Mouse (Mus musculus) granulocyte monocyte progenitor cell, adult 5-6 weeks (primary cell): ENCODE results near the gene Ddah2. TPM values are rescaled to one million over a fixed set of nuclear protein-coding genes. Genes with fewer than 3 reads are reported as not detected.

ENCODE experiments used
- ATAC-seq: replicated peaks from 2 replicates; pipeline ENCODE4 v1.8.0; 2016; ENCODE audit warnings: mild to moderate bottlenecking, moderate TSS enrichment, inconsistent platforms; ENCODE audit not compliant: poor library complexity, severe bottlenecking
- total RNA-seq, 2 experiments: library from RNA; stranded (forward) in 1 of 2; stranded (reverse) in 1 of 2; fragments of 200-712, 200-1000 nt in 1 of 2; fragments of >200 nt in 1 of 2; fragmentation: Nextera tagmentation in 1 of 2; gene quantifications; 2 replicates each; pipeline ENCODE4 v1.2.3; 2014 to 2017

Gene Ddah2
- total RNA-seq (2014; fragmentation: Nextera tagmentation), result 3.4 TPM in 1 of 2 replicates, not detected in the other
- 0.57 and 3.7 TPM in 2 replicates for total RNA-seq (2017)

DNA sequence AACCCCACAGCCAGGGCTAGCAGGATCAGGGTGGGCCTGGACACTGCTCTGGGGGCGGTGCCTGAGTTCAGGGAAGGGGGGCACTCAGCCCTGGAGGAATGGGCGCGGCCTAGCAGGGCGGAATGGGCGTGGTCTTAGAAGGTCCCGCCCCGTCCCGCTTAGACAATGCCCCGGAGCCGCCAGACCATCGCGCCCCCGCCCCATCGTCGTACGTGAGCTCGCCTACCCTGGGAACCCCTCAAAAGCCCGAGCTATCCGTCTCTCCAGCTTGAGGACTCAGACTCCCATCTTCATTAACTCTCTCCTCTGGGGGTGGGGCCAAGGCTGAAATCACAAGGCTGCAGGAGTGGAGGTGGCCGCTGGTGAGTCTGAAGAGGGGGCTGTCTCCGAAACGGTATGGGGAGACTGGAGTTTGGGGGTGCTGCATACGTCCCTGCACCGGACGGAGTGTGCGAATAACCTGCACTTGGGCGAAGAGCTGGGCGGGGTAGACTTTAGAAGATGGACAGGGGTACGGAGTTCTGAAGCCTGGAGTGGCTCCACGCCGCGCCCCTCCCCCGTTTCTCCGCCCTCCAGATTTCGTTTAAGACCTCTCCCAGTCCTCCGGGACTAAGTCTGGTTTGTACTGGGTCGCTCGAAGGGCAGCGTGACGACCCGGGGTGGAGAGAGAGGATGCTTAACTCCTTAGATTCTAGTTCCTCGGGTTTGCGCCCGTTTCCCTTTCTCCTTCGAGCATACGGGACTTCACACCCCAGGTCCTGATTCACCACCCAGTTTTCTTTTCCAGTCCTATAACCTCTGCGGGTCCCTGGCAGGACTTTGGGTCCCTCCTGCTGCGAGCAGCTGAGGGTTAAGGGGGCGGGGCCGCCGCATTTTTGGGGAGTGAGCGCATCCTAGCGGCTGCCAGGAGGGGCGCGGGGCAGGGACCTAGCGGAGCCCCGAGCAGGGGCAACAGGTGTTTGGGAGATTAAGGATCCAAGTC is at the start of gene Ddah2:
Gene Ddah2 (plus strand): TSS at position 125 of the 982 bp plus-strand sequence.
- peak; percentile 83 for ATAC-seq

DNA sequence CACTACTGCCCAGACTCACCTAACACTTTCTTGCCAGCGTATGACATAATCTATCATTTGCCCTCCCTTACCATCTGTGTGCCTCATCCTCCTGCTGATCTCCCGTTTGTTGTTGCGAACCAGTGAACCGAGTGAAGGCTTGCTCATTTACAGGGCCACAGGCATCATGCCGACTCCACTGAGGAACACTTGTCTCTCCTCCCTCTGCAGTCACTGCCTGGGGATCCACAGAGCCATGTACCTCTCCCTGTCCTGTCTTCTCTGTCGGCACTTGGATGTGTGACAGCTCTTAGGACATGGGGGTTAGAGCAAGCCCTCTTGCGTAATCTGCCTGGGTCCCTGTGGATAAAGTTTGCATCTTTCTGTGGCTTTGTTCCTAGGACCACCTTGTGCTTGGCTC is 49.2 kb upstream of the Ddah2 start:
- peak; percentile 35; the same call in 1 of the 2 replicates for ATAC-seq

DNA sequence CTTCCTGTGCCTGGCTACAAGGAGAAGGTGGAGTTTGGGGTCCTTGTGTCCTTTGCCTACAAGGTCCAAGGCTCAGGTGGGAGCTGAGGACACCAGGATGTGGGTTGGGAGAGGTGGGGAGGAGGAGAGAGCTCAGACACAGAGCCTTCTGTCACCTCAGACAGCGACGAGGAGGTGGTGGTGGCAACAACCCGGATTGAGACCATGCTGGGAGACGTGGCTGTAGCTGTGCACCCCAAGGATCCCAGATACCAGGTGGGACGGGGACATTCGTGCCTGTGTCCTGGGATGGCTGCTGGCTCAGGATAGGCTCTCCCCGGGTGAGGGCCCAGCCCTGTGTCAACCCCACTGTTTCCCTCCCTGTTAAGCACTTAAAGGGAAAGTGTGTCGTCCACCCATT is 47.4 kb upstream of the Ddah2 start:
- no peak for ATAC-seq

- ATAC-seq, result no peak
These were observed 46.4 kb upstream of the Ddah2 start for GRCm38 (mm10) chr17:35012430-35012829.

- no peak for ATAC-seq
These were observed 45.6 kb upstream of the Ddah2 start for GRCm38 (mm10) chr17:35013221-35013620.

- ATAC-seq, result no peak
These were observed 43.5 kb upstream of the Ddah2 start for GRCm38 (mm10) chr17:35015296-35015695.

GRCm38 (mm10) chr17:35016376-35016775 is 42.5 kb upstream of the Ddah2 start, which contains the start of gene Vwa7:
Vwa7 (plus strand) TSS chr17:35016579.
- ATAC-seq, result 0 out of 2 replicates have a peak, but pooled peaks have one; percentile 4

DNA sequence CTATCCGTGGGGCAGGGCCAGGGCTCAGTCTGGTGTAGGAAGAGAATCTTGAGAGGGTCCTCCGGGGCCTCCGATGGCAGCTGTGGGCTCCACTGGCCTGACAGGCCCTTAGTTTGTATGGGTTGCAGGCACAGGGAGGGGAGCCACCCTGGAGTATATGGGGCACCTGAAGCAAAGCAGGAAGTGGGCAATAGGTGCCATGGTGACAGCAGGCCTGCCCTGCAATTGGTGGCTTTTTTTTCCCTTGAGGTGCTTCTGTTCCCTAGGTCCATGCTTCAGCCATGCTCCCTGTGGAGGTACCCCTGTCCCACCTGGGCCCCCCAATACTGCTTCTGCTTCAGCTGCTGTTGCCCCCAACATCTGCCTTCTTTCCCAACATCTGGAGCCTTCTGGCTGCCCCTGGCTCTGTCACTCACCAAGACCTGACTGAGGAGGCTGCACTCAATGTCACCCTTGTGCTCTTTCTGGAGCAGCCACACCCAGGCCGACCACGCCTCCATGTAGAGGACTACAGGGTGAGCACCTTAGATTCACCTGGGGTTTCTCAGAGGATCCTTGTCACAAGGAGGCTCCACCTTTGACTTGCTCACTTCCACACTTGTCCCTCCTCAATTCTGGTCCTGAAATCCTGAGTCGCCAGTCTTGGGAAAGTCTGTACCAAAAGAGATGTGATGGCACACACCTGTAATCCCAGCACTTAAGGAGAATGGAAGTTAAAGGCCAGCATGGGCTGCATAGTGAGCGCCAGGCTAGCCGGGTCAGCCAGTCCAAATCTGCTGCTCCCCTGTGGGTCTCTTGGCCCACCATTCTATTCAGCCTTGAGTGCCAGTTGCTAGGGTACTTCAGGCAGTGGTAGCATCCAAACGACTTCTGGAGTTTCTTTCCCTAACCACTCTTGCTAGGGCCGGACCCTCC is 41.8 kb upstream of the Ddah2 start:
- ATAC-seq, result no peak

DNA sequence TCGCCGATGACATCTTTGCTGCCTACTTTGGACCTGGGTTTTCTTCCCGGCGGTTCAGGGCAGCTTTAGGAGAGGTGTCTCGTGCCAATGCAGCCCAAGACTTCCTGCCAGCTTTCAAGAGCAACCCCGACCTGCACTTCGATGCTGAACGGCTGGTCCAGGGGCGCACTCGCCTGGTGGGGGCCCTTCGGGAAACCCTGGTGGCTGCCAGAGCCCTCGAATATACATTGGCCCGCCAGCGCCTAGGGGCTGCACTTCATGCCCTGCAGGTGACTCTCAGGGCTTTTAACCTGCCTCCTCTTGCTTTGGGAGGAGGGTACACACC is 41.2 kb upstream of the Ddah2 start:
- ATAC-seq, result no peak

GRCm38 (mm10) chr17:35018171-35018570 is 40.7 kb upstream of the Ddah2 start:
- no peak for ATAC-seq

DNA sequence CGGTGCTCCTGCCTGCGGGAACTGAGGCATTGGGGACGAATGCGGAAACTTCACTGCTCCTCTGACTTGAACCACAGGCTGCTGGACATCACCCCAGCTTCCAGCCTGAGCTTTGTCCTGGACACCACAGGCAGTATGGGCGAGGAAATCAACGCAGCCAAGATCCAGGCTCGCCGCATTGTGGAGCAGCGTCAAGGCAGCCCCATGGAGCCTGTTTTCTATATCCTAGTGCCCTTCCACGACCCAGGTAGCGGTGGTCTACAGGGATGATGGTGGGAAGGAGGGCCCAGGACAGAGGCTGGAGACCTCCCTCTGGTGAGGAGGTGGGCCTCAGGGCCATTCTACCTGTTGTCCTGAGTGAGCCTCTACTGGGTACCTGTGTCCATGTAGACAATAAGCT is 38.9 kb upstream of the Ddah2 start:
- ATAC-seq, result no peak

- no peak for ATAC-seq
These were observed 38.3 kb upstream of the Ddah2 start for GRCm38 (mm10) chr17:35020551-35020950.

DNA sequence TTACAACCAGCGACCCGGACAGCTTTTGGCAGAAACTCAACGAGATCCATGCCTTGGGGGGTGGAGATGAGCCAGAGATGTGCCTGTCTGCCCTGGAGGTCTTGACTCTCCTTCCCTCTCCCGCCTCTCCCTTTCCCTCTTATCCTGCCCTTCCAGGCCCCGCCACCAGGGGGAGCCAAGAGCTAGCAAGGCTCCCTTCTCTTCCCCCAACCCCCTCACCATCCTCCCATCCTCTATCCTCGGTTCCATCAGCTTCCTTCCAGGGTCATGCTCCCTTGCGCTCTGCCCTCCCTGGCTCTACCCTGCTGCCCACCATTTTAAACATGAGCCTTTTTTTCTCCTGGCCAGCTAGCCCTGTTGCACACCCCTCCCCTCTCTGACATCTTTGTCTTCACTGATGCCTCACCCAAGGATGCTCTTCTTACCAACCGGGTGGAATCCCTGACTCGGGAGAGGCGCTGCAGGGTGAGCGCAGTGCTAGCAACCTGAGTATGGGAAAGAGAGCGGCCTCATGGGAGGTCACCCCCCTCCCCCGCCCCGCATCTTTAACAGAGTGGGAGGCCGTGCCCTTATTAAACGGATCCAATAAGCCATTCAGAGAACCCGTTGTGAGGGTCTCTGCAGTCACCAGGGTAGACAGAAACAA is 37.5 kb upstream of the Ddah2 start:
- peak; percentile 64 for ATAC-seq

DNA sequence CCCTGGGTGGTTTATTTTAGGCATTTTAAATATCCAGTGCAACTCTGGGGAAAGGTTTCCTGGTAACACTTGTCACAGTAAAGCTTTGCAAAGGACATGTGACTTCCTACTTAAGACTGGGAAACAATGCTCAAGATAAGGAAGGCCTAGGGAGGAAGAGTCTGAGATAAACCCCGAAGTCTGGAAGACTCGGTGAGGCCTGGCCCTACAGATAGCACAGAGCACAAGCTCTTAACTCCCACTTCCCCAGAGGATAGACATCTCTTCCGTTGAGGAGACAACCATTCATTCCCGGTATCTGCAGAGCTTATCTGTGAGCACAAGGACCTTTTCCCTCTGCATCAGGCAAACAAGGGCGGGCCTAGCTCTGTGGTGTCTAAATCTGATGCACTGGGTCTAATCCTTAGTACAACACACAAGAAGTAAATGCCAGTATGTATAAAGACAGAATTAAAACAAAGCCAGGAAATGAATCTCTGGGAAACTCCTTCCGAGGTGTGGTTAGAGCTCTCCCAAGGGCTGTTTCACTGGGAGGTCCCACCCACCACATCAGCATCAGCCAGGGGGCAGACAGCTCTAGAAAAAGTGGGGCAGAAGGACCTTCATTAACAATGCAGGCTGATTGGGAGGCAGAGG is 36.9 kb upstream of the Ddah2 start:
- ATAC-seq, result no peak

GRCm38 (mm10) chr17:35022541-35023060 is 36.2 kb upstream of the Ddah2 start:
- ATAC-seq, result no peak

DNA sequence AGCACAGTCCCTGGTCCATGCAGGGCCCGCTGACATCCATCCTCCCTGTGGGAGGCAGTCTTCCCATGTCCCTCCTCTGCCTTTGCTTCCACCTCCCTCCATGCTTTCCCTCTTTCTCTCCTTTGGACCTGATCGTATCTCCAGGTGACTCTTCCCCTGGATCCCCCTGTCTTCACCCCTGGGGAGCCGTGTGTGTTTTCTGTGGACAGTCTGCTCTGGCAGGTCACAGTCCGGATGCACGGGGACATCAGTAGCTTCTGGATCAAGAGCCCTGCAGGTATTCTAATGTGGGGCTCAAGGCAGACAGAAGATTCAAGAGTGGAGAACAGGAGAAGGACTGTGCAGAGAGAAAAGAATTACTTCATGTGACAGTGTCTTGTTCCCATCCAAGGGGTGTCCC is 35.6 kb upstream of the Ddah2 start:
- no peak for ATAC-seq

DNA sequence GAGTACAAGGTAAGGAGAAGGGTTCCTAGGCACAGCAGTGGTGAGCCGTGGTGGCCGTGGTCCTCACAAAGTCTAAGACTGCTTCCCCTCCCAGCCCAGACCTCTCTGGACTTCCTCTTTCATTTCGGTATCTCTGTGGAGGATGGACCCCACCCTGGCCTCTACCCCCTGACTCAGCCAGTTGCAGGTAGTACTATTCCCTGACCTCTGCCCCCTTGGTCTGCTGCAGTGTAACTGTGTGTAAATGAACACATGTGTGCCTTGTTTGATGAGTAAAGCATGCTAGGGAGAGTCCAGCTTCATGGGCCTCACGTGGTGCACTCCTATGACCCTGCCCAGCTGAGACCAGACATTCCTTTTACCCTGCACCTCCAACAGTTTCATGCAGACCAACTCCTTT is 35.1 kb upstream of the Ddah2 start:
- ATAC-seq, result peak; percentile 76

DNA sequence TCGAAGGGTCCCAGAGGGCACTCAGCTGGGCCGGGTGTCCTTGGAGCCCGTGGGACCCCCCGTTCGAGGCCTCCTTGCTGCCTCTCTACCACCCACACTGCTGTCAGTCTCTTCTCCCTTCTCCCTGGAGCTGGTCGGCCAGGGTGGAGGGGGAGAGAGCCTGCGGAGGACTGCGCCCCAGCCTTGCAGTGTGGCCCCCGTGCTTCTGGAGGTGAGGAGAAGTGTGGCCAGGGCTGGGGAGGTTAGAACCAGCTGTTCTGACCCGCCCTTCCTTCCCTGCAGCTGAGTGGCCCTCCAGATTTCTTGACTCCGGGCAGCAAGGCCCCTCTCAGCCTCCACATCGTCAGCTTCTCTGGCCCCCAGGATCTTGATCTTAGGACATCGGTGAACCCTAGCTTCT is 34.6 kb upstream of the Ddah2 start:
- no peak for ATAC-seq

DNA sequence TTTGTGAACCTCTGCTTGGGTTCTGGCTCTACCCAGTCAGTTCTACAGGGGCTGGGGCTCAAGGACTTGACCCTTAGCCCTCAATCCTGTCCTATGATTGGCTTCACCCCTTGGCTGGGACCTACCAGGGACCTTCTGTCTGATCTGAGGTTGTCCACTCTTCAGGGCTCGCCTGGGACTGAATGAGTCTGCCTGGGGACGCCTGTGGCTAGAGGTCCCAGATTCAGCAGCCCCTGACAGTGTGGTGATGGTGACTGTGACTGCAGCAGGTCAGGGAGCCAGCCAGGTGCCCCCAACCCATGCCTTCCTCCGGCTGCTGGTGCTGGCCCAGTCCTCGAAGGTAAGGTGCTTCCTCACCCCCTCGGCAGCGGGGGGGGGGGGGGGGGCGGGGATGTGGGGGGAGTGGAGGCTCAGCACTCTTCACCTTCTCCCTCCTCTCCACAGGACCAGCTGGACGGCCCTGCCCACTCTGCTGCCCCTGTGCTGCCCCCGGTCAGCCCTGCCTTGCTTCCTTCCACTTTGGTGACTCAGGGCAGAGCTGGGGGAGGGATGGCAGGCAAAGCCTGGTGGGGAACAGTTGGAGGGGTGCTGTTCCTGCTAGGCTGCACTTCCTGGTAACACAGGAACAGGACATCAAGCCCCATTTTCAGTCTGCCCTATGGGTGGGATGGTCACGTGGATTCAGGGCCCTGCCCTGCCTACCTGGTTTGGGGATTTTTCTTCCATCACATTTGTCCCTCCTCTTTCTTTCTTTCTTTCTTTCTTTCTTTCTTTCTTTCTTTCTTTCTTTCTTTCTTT is 33.9 kb upstream of the Ddah2 start:
- peak; percentile 13 for ATAC-seq
